Mouse (Mus musculus): ENCODE measurements at regions not wholly inside any gene's neighbourhood (a gene's known extent, or its start where the extent isn't known, plus 50 kb on each side); places are given as distances from the start of the nearest gene placed in this dataset.

- TF ChIP-seq POLR2A (IDR thresholded peaks at IDR 0.05; ENCODE audit: low read depth, low read length) (no peak), CTCF (IDR thresholded peaks at IDR 0.05; ENCODE audit: extremely low read depth, insufficient read length, insufficient replicate concordance, low read depth, low read length) (no peak)
Observed at GRCm38 (mm10) chr3:149534183-149534582, 543.8 kb upstream of the Adgrl2 start.
